Mouse (Mus musculus) B cell, adult 2 months (primary cell): ENCODE data around the gene Plcl2.
"Not testable (repeated sequence)": the region's sequence is repeated elsewhere in the genome, so short reads cannot be mapped to it uniquely, and the experiment has no call there.

ENCODE experiments used
- DNase-seq, 2 experiments: peaks; one replicate each; pipeline ENCODE4 v3.0.0; 2022

The Plcl2 gene

DNA sequence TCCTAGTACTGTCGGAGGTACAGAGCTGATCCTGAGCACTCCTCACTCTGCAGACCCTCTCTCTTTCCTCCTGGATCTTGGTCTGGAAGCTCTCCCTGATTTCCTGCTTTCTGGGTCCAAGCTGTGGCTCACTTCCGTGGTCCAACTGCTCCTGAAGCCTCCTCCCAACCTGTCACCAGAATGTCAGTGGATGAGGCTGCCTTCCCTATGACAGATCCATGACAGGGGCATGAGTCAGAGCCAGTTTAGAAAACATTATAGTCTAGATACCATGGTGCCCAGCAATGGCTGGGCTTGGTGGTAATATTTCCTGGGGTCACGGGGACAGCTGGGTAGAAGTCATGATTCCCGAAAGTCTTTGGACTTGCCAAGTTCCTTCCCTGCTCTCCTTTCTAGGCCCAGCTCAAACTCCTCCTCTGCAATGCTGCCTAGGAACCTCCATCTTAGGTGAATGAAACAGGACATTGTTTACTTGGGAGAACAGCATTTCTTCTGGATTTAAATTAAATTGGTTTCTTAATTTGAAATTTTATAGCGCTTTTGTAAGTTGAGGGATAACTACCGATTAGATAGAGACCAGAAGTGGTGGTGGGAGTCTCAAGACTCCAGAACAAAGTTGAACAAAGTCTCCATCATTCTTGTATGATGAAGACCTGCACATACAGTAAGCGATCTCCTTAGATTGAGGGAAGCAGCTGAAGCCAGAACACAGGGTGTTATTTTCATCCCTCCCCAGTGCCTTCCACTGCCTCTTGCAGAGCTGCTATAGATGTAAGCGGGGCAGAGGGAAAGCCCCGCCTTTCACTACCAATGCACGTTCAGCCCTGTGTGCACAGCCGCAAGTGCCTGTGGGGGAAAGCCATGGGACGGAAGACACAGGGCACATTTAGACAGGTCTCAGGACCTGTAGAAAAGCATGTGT, 170.7 kb downstream of the Plcl2 start:
- DNase-seq, result no peak

GRCm38 (mm10) chr17:50682696-50683095, 173.5 kb downstream of the Plcl2 start:
- no peak for DNase-seq

DNA sequence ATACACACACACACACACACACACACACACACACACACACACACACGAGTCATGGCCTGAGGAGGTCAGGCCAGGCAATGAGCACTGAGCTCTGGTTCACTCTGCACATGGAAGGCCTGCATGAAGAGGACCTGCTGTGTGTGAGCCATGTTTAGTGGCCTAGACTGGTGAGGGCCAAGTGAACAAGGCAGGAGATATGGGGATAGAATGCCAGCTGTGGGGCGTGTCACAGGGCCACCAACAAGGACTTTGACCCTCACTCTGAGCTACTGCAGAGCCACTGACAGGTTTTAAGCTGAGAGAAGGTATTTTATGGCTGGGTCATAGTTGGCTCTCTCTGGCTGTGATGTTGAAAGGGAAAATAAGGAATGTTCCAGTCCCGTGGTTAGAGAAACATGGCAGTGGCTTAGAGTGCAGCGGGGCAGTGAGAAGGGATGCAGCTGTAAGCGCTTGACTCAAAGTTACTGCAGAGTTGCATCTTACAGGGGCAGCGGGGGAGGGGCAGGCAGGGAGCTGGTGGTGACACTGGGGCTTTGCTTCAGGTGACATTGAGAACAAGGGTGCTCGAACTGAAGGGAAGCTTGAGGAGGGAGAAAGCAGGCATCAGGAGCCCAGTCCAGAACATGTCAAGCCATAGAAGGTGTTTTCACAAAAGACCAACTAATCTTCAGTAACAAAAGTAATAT, 175.9 kb downstream of the Plcl2 start:
- DNase-seq, result no peak

GRCm38 (mm10) chr17:50687670-50688069, 178.5 kb downstream of the Plcl2 start:
- no peak for DNase-seq

- DNase-seq, result no peak
Measured at GRCm38 (mm10) chr17:50688135-50688534, 178.9 kb downstream of the Plcl2 start.

DNA sequence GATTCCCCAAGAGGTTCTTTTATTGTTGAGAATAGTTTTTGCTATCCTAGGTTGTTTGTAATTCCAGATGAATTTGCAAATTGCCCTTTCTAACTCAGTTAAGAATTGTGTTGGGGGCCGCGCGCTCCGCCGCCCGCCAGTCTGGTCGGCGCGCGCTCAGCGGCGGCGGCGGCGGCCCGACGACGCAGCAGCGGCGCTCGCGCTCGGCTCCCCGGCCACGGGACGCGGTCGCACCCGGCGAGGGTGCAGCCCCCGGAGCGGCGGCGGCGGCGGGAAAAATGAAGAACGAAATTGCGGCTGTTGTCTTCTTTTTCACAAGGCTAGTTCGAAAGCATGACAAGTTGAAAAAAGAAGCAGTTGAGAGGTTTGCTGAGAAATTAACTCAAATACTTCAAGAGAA, 189.2 kb downstream of the Plcl2 start:
- not testable (repeated sequence) for DNase-seq

GRCm38 (mm10) chr17:50710497-50711222, 201.5 kb downstream of the Plcl2 start:
- no peak for DNase-seq

GRCm38 (mm10) chr17:50717586-50717985, 208.4 kb downstream of the Plcl2 start:
- DNase-seq, result no peak

DNA sequence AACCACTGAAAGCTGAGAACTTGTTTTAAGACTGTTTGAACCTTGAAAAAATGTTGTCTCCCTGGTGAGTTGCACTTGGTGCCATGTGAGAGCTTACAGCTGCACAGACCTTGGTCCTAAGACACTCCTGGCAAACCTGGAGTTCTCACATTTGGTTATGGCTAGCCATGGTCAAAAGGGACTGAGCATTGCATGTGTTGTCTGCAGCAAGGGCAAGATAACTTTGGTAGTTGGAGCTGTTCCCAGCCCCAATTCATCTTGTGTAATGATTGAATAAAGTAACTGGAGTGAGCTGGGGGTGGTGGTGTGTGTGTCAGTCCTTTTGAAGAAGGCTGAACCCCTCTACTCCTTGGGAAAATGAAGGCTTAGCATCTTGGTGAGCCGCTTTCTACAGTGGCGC, 215.2 kb downstream of the Plcl2 start:
- DNase-seq, result no peak

GRCm38 (mm10) chr17:50726265-50726664, 217.1 kb downstream of the Plcl2 start:
- DNase-seq, result no peak

GRCm38 (mm10) chr17:50729031-50729430, 219.8 kb downstream of the Plcl2 start:
- DNase-seq, result no peak

- no peak for DNase-seq
Measured at GRCm38 (mm10) chr17:50729577-50729976, 220.4 kb downstream of the Plcl2 start.

- no peak for DNase-seq
Measured at GRCm38 (mm10) chr17:50730896-50731295, 221.7 kb downstream of the Plcl2 start.

DNA sequence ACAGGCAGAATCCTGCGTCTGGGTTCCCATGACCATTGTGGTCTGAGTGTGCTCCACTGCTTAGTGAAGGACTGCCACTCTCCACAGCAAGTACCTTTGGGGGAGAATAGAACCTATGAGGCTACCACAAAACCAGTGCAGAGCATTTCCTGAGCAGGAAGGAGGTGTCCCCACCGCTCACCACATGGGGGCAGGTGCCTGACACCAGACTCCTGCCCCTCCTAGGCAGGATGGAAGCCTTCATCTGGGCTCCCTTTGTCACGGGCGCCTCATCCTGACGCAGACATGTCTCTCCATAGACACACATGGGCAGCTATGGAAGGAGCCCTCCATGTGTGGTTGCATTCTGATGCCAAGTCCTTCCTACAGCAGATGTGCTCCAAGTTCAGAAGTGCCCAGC, 222.7 kb downstream of the Plcl2 start:
- DNase-seq, result peak; percentile 21 to 23

DNA sequence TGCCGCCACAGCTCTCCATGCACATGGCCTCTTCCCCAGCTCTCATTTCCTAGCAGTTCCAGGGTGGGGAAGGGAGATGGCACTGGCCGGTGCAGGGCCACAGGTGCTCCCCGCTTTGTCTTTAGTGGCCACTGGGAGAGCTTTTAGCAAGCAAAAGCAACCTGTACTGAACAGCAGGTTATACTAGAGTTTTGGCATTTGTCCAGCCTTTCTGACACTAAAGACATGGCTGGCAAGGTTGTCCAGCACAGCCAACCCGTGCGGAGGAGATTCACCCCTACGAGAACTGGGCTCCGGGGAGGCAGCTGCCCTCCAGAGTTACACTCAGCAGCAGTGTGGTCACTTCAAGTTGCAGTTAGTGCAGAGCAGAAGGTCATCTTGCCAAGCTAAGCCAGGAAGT, 224.2 kb downstream of the Plcl2 start:
- no peak for DNase-seq

DNA sequence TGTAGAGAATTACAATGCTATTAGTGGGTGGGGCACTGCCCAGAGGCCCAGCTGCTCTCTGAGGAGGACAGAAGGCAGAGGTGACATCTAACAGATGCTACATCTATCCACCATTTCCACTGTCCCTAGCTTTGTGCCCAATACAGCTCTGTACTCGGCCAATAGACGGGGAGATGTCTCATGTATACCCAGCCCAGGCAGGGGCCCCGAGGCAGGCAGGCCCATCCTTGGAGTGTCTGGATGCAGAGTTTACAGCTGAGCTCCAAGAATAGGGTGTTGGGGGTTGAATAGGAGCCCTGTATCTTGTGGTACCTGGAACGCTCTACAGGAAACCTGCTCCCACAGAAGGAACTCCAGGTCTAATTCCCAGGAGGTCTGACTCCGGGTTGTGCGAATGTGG, 225.6 kb downstream of the Plcl2 start:
- DNase-seq, result no peak

DNA sequence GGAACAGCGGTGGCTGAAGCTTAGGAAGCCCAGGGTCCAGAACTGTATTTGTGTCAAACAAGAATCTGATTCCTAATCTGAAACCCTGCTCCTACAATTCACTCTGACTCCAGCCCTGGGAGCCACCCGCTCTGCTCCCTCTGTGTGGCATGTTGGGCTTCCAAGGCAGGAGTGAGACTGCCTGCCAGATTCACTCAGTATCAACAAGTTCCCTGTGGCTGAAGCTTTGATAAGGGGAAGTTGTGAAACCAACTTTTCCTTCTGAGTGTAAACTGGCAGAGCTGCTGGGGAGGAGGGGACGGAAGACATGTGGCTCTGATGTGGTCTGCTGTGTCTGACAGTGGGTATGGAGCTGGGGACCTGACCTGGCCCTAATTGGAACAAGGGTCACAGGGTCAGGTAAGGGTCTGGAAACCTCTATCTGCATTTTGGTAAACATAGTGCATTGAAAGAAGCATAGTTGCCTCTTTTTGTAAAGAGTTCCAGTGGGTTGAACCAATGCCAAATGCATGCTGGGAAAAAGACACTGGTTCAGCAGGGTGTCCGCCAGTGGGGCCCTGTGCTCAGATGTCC, 226.3 kb downstream of the Plcl2 start:
- no peak for DNase-seq

DNA sequence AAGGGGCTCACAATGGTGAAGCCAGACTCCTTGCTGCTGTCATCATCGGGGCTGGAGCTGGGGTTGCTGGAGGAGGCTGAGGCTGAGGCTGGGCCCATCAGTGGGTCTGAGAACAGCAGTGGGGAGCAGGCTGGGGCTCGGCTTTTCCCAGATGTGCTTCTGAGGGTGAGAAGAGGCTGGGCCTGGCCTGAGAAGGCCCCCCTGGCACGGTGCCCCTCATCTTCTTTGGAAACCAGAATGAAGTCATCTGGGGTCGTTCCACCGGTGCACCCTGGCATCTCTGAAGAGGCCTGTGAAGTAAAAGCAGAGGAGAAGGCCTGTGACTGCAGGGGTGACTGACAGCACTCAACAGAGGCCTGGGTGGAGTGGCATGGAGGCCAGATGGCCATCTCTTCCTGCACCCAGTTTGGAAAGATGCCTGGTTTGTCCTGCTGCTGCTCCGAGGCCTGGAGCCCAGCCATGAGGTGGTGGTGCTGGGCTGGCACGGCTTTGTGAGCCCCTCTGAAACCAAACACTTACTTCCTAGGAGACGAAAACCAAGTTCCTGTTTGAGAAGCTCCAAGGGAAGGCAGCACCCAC, 226.8 kb downstream of the Plcl2 start:
- DNase-seq, result no peak

GRCm38 (mm10) chr17:50737068-50737467, 227.9 kb downstream of the Plcl2 start:
- DNase-seq, result no peak
